Mouse (Mus musculus): ENCODE results near the gene Asb7. TPM values are rescaled to one million over a fixed set of nuclear protein-coding genes. Genes with fewer than 3 reads are reported as not detected.
A peak's percentile ranks its signal among the peaks of the same experiment; 100 is the strongest.

Gene Asb7
- 15.7 and 17.1 TPM in 2 replicates for polyA plus RNA-seq (2016; fragmentation: Nextera tagmentation; extraction: Ambion mirVana)

GRCm38 (mm10) chr7:66689294-66689619 is at the start of gene Asb7:
TSS of gene Asb7 (minus strand) at chr7:66689596.
- Histone ChIP-seq H3K36me3 (0 out of 2 replicates have a peak, but pooled peaks cover 17% of the 10 kb centered on the region), H3K27me3 (ENCODE audit: insufficient read depth, poor library complexity, severe bottlenecking) (no peaks in the 10 kb centered on the region), H3K4me1 (replicated peaks) (peaks cover 19% of the 10 kb centered on the region), H3K27ac (peak within 1 kb of the TSS; percentile 97), H3K9me3 (no peaks in the 10 kb centered on the region), H3K4me3 (peak within 1 kb of the TSS; percentile 88)
- DNase-seq (ENCODE audit: low spot score): no peak
- under 1% methylated on average over 18 of the region's 18 CpGs for WGBS

DNA sequence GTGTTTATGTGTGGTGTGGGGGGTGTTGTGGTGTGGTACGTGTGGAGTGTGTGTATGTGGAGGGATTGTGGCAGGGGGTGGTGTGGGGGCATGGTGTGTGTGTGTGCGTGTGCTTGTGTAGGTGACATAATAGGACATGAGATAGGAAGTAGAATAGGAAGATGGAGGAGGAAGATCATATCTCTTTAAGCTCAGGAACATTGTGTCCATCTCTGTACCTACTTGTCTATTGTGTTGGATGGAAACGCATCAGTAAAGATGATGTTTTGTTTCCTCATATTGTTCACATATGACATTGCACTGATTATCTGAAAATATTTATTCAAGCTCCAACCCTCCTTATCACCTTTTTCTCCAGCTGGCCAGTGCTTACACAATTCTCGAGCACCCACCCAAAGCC is 48.0 kb upstream of the Asb7 start:
- Histone ChIP-seq H3K4me1 (replicated peaks) (0 out of 2 replicates have a peak, but pooled peaks cover 3% of the 10 kb centered on the region), H3K9me3 (no peaks in the 10 kb centered on the region), H3K36me3 (no peaks in the 10 kb centered on the region), H3K4me3 (no peak overlapping the region), H3K27ac (no peak overlapping the region), H3K27me3 (ENCODE audit: insufficient read depth, poor library complexity, severe bottlenecking) (no peaks in the 10 kb centered on the region)
- 91% methylated on average over 4 of the region's 4 CpGs for WGBS
- no peak for DNase-seq (ENCODE audit: low spot score)

- H3K4me1 ChIP-seq (replicated peaks): no peaks in the 10 kb centered on the region
- H3K27ac ChIP-seq: no peak overlapping the region
- H3K9me3 ChIP-seq: no peaks in the 10 kb centered on the region
- no peak for DNase-seq (ENCODE audit: low spot score)
- H3K36me3 ChIP-seq: no peaks in the 10 kb centered on the region
- WGBS: 92% methylated on average over 6 of the region's 6 CpGs
- no peaks in the 10 kb centered on the region for H3K27me3 ChIP-seq (ENCODE audit: insufficient read depth, poor library complexity, severe bottlenecking)
- no peak overlapping the region for H3K4me3 ChIP-seq
These were observed 45.6 kb upstream of the Asb7 start for GRCm38 (mm10) chr7:66734993-66735392.

DNA sequence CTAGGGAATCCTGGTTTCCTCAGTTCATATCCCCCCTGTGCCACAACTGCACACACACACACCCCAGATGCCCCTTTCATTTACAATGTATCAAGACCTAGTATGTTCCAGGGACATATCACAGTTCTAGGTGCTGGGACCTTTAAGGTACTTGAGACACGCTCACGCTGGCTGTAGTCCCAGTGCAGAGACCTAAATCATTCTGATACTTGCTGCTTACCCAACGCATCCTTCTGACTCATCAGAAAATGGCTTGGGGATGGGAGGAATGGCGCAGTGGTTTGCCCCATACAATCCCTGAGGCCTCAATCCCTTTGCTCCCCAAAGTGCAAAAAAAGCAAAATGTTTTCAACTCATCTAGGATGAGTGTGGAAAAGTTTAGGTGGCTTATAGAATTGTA is 45.1 kb upstream of the Asb7 start:
- H3K9me3 ChIP-seq: no peaks in the 10 kb centered on the region
- no peaks in the 10 kb centered on the region for H3K36me3 ChIP-seq
- no peak for DNase-seq (ENCODE audit: low spot score)
- no peaks in the 10 kb centered on the region for H3K4me1 ChIP-seq (replicated peaks)
- 93% methylated on average over 4 of the region's 4 CpGs for WGBS
- H3K27me3 ChIP-seq (ENCODE audit: insufficient read depth, poor library complexity, severe bottlenecking): no peaks in the 10 kb centered on the region
- H3K4me3 ChIP-seq: no peak overlapping the region
- H3K27ac ChIP-seq: no peak overlapping the region

DNA sequence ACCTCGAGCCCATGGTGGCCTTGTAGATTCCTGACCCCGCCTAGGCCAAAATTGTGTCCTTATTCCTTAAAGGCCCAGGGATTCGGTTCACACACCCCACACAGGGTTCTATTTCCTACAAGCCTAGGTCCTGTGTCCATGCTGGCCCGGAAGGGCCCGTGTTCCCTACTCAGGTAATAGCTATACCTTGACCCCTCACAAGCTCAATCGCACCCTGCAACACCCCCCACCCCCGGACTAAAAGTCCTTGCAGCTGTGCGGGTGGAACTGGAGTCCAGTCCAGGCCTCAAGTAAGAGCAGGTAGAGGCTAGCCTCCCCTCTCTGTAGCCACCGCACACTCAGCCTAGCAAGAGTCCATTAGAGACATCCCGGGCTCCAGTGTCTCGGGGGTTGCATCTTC is 44.5 kb upstream of the Asb7 start:
- H3K9me3 ChIP-seq: no peaks in the 10 kb centered on the region
- no peaks in the 10 kb centered on the region for H3K4me1 ChIP-seq (replicated peaks)
- 92% methylated on average over 11 of the region's 11 CpGs for WGBS
- H3K36me3 ChIP-seq: no peaks in the 10 kb centered on the region
- H3K27ac ChIP-seq: no peak overlapping the region
- H3K27me3 ChIP-seq (ENCODE audit: insufficient read depth, poor library complexity, severe bottlenecking): no peaks in the 10 kb centered on the region
- H3K4me3 ChIP-seq: no peak overlapping the region
- no peak for DNase-seq (ENCODE audit: low spot score)

DNA sequence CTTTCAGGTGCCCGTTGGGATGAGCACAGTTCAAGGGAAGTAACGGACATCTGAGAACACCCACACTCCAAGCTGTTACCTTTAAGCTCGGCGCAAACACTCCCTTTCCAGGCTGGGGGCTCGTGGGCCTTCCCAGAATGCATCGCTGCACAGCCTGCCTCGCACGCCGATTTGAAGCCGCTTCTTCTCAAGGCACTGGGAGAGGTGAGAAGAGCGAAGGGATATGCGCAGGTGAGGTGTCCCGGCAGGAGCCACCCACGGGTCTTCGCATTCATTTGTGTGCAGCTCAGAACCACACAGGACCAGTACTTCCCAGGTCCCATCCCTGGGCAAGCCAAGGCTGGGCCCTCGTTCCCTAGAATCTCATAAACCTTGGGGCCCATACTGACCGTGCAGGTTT is 44.0 kb upstream of the Asb7 start:
- no peak for DNase-seq (ENCODE audit: low spot score)
- no peaks in the 10 kb centered on the region for H3K9me3 ChIP-seq
- no peak overlapping the region for H3K27ac ChIP-seq
- no peaks in the 10 kb centered on the region for H3K36me3 ChIP-seq
- H3K27me3 ChIP-seq (ENCODE audit: insufficient read depth, poor library complexity, severe bottlenecking): no peaks in the 10 kb centered on the region
- H3K4me1 ChIP-seq (replicated peaks): no peaks in the 10 kb centered on the region
- no peak overlapping the region for H3K4me3 ChIP-seq
- WGBS: 95% methylated on average over 17 of the region's 17 CpGs

DNA sequence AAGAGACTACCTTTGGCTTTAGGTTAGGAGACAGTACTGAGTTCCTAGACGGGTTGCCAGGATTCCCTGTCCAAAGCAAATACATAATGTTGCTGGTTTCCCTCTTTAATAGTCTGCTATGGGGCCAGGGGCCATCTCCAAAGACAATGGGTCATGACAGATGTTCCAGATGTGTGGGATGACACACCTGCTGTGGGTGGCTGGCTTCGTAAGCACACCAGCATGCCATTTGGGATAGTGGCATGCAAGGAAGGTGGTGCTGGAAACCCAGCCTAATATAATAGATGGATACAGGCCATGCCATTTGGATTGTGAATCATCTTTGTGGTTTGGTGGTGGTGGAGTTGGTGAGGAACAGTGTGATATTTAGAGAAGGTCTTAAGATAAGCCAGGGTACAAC is 39.8 kb upstream of the Asb7 start:
- no peaks in the 10 kb centered on the region for H3K4me1 ChIP-seq (replicated peaks)
- DNase-seq (ENCODE audit: low spot score): no peak

DNA sequence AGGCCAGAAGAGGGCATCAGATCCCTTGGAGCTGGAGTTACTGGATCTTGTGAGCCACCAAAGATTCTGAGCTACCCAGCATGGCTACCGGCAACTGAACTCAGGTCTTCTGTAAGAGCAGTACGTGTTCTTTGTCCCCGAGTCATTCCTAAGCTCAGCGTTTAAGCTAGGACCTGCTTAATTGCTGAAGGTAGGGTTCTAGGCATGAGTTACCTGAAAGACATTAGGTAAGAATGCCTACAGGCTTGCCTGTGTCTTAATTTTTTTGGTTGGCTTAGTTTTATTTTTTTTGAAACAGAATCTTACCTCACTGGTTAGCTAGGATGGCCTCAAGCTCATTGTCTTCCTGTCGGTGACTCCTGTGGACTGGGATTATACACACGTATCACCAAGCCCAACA is 38.7 kb upstream of the Asb7 start:
- no peaks in the 10 kb centered on the region; the same call in 1 of the 2 replicates for H3K36me3 ChIP-seq
- no peaks in the 10 kb centered on the region for H3K4me1 ChIP-seq (replicated peaks)
- H3K27ac ChIP-seq: no peak overlapping the region
- 91% methylated on average over 6 of the region's 6 CpGs for WGBS
- DNase-seq (ENCODE audit: low spot score): no peak
- H3K4me3 ChIP-seq: no peak overlapping the region
- no peaks in the 10 kb centered on the region for H3K27me3 ChIP-seq (ENCODE audit: insufficient read depth, poor library complexity, severe bottlenecking)
- H3K9me3 ChIP-seq: no peaks in the 10 kb centered on the region

More for the DNA sequence above, 39.8 kb upstream of the Asb7 start:
- Histone ChIP-seq H3K27ac (no peak overlapping the region), H3K9me3 (no peaks in the 10 kb centered on the region), H3K27me3 (ENCODE audit: insufficient read depth, poor library complexity, severe bottlenecking) (no peaks in the 10 kb centered on the region), H3K4me3 (no peak overlapping the region), H3K36me3 (no peaks in the 10 kb centered on the region; the same call in 1 of the 2 replicates)
- 84% methylated on average over 2 of the region's 2 CpGs for WGBS

GRCm38 (mm10) chr7:66724954-66725353 is 35.6 kb upstream of the Asb7 start:
- Histone ChIP-seq H3K4me3 (no peak overlapping the region), H3K4me1 (replicated peaks) (no peaks in the 10 kb centered on the region), H3K27me3 (ENCODE audit: insufficient read depth, poor library complexity, severe bottlenecking) (no peaks in the 10 kb centered on the region), H3K27ac (no peak overlapping the region), H3K36me3 (peaks cover 12% of the 10 kb centered on the region), H3K9me3 (no peaks in the 10 kb centered on the region)
- DNase-seq (ENCODE audit: low spot score): no peak
- WGBS: 90% methylated on average over 6 of the region's 6 CpGs

- H3K9me3 ChIP-seq: no peaks in the 10 kb centered on the region
- no peak for DNase-seq (ENCODE audit: low spot score)
- 83% methylated on average over 4 of the region's 4 CpGs for WGBS
- no peak overlapping the region for H3K4me3 ChIP-seq
- H3K27ac ChIP-seq: no peak overlapping the region
- H3K4me1 ChIP-seq (replicated peaks): no peaks in the 10 kb centered on the region
- H3K27me3 ChIP-seq (ENCODE audit: insufficient read depth, poor library complexity, severe bottlenecking): no peaks in the 10 kb centered on the region
- peaks cover 12% of the 10 kb centered on the region for H3K36me3 ChIP-seq
These were observed 35.1 kb upstream of the Asb7 start for GRCm38 (mm10) chr7:66724514-66724913.

DNA sequence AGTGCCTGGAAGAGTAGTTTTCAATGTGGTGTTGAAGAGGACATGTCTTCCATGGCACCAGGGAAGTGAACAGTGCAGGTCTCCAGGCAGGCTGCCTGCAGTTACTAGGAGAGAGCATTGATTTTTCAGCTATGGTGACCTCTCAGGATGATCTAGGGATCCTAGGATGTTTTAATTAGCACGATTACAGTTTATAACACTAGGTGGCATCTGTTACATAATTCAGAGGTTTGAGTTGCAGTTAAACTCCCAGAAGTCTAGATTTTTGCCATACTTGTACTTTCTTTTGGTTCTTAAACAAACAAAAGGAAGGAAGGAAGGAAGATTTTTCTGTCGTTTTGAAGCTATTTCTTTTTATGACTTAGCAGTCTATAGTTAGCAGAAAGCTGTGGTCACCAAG is 21.8 kb upstream of the Asb7 start:
- Histone ChIP-seq H3K27ac (no peak overlapping the region), H3K36me3 (peaks cover 80% of the 10 kb centered on the region), H3K4me1 (replicated peaks) (no peaks in the 10 kb centered on the region), H3K9me3 (no peaks in the 10 kb centered on the region), H3K27me3 (ENCODE audit: insufficient read depth, poor library complexity, severe bottlenecking) (no peaks in the 10 kb centered on the region), H3K4me3 (no peak overlapping the region)
- 73% methylated on average over 2 of the region's 2 CpGs for whole genome bisulfite sequencing
- DNase-seq (ENCODE audit: low spot score): no peak

DNA sequence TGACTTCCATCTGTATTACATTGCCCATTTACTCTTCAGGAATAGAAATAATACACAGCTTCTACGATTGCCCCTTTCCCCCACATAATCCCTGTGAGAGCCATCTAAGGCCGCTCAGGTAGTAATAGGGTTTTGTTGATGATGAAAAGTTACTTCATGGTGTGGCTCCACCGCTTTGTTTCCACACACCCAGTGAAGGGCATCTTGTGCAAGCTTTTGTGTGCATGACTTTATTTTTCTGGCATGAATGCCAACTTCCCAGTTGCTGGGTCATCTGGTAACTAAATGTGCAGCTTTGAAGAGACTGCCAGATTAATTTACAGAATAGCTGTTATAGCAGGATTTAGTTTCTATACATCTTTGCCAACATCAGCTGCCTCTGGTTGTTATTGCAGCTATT is 15.2 kb upstream of the Asb7 start:
- Histone ChIP-seq H3K27me3 (ENCODE audit: insufficient read depth, poor library complexity, severe bottlenecking) (no peaks in the 10 kb centered on the region), H3K4me1 (replicated peaks) (no peaks in the 10 kb centered on the region), H3K4me3 (no peak overlapping the region), H3K9me3 (no peaks in the 10 kb centered on the region), H3K36me3 (peaks cover 78% of the 10 kb centered on the region), H3K27ac (no peak overlapping the region)
- no peak for DNase-seq (ENCODE audit: low spot score)
- 98% methylated on average over 3 of the region's 3 CpGs for WGBS

DNA sequence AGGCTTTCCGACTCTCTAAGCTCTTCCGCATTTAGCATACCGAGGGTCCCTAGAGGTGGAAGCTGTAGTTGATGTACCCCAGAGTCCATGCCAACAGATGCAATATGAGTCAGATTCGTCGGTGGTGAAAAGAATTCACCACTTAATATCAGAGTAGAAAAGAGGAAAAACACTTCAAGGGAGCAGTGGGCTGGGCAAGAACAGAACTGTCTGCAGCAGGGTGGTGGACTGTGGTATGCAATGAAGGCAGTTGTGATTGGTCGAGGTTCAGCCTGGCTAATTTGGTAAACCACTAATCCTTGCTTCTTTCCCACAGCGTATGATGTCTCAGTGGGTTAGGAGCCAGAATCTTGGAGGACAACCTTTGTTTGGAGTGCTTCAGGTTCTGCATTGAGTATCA is 13.3 kb upstream of the Asb7 start:
- Histone ChIP-seq H3K36me3 (peaks cover 76% of the 10 kb centered on the region), H3K27ac (no peak overlapping the region), H3K27me3 (ENCODE audit: insufficient read depth, poor library complexity, severe bottlenecking) (no peaks in the 10 kb centered on the region), H3K4me1 (replicated peaks) (no peaks in the 10 kb centered on the region), H3K4me3 (no peak overlapping the region), H3K9me3 (no peaks in the 10 kb centered on the region)
- 94% methylated on average over 7 of the region's 7 CpGs for WGBS
- no peak for DNase-seq (ENCODE audit: low spot score)

DNA sequence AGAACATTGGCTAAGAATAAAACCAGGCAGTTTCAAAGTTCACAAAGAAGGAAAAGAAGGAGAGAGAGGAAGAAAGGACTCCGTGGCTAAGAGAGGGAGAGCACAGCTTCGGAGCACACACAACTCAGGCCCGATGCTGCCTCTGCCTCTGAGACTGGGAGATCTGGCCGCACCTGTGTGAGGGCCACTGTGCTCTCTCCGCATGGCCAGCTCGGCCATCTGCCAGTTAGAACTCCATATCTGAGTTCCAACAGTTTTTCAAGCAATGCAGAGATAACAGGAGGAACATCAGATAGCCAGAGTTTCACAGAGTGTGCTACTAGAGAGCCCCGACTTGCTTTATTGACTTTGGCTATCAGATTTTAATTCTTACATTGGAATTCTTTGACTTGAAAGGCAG is 5.1 kb upstream of the Asb7 start:
- peaks cover 7% of the 10 kb centered on the region for H3K4me1 ChIP-seq (replicated peaks)
- H3K27ac ChIP-seq: no peak overlapping the region
- no peaks in the 10 kb centered on the region for H3K9me3 ChIP-seq
- H3K4me3 ChIP-seq: no peak overlapping the region
- H3K27me3 ChIP-seq (ENCODE audit: insufficient read depth, poor library complexity, severe bottlenecking): no peaks in the 10 kb centered on the region
- no peak for DNase-seq (ENCODE audit: low spot score)
- peaks cover 26% of the 10 kb centered on the region for H3K36me3 ChIP-seq
- 76% methylated on average over 7 of the region's 7 CpGs for WGBS
